Mouse (Mus musculus): Measurements from ENCODE around the gene Pycard.
A peak's percentile ranks its signal among the peaks of the same experiment; 100 is the strongest.

GRCm38 (mm10) chr7:128022974-128023373 is 29.3 kb upstream of the Pycard start:
- peak; percentile 49 for TF ChIP-seq CTCF (IDR thresholded peaks at IDR 0.05)
- no peak for TF ChIP-seq POLR2A (IDR thresholded peaks at IDR 0.05; ENCODE audit: insufficient read depth, low read depth, low read length)
